Mouse (Mus musculus): ENCODE data around the gene Lrrc8d. TPM values are rescaled to one million over a fixed set of nuclear protein-coding genes. Genes with fewer than 3 reads are reported as not detected.

The Lrrc8d gene
- polyA plus RNA-seq, 2 experiments, result 8.2 to 13.4 TPM

DNA sequence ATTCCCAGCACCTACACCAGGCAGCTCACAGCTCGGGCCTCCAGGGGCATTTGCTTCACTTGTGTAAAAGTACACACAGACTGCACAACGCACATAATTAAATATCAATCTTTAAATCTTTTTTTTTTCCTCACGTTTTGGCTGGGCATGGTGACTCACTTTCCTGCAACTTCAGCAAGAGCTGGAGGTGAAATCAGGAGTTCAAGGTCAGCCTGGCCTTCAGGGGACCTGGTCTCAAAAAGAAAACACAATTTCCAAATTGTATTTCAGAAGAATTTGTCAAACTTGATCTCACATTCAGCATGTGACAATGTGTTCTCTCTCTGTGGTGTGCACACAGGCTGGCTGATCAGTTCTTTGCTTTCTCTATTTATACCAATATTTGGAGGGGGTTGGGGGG is 1.9 kb upstream of the Lrrc8d start:
- Histone ChIP-seq H3K4me3 (replicated peaks; ENCODE audit: low read length) (no peak overlapping the region), H3K9ac (ENCODE audit: low read depth, low read length, severe bottlenecking) (no peak overlapping the region), H3K27me3 (ENCODE audit: control insufficient read depth, insufficient read depth, low read length) (no peaks in the 10 kb centered on the region; the same call in 1 of the 2 replicates), H3K36me3 (ENCODE audit: control insufficient read depth, insufficient read depth, low read length) (no peaks in the 10 kb centered on the region), H3K9me3 (ENCODE audit: control insufficient read depth, low read length) (no peaks in the 10 kb centered on the region), H3K27ac (replicated peaks; ENCODE audit: low read depth, low read length) (no peak overlapping the region), H3K4me1 (ENCODE audit: control insufficient read depth, insufficient read depth, low read length) (peaks cover 16% of the 10 kb centered on the region), H3K4me2 (replicated peaks; ENCODE audit: low read depth, low read length, severe bottlenecking) (no peak overlapping the region)
- TF ChIP-seq POLR2A (IDR thresholded peaks at IDR 0.05; ENCODE audit: borderline replicate concordance, extremely low read depth, insufficient read depth, insufficient read length), result no peak
- WGBS, result 99% methylated on average over 3 of the region's 3 CpGs
- no peak for ATAC-seq (ENCODE audit: low FRiP score, low read depth)
- DNase-seq (ENCODE audit: low spot score), result no peak

DNA sequence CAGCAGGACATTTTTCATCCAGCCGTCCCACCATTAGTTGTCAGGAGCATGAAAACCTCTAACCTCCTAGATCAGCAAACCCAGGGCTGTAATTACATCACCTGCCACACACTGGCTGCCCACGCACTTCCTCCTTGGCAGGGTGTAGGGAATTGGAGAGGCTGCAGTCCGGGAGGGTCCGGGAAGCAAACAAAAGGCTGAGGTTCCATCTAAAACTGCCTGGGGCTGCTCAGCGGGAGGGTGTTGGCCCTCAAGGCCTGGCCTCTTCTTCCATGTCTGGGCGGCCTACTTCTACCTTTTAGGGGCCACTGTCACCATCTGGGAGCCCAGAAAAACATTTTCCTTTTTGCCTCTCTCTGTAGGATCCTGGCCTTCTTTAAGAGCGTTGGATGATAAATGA is 1.1 kb upstream of the Lrrc8d start:
- DNase-seq (ENCODE audit: low spot score) (no peak), ATAC-seq (ENCODE audit: low FRiP score, low read depth) (no peak)
- no peaks in the 10 kb centered on the region for H3K36me3 ChIP-seq (ENCODE audit: control insufficient read depth, insufficient read depth, low read length)
- no peaks in the 10 kb centered on the region; the same call in 1 of the 2 replicates for H3K27me3 ChIP-seq (ENCODE audit: control insufficient read depth, insufficient read depth, low read length)
- no peak overlapping the region for H3K4me2 ChIP-seq (replicated peaks; ENCODE audit: low read depth, low read length, severe bottlenecking)
- no peak overlapping the region for H3K27ac ChIP-seq (replicated peaks; ENCODE audit: low read depth, low read length)
- 21% methylated on average over 7 of the region's 7 CpGs for WGBS
- H3K9me3 ChIP-seq (ENCODE audit: control insufficient read depth, low read length), result no peaks in the 10 kb centered on the region
- TF ChIP-seq POLR2A (IDR thresholded peaks at IDR 0.05; ENCODE audit: borderline replicate concordance, extremely low read depth, insufficient read depth, insufficient read length), result no peak
- H3K4me1 ChIP-seq (ENCODE audit: control insufficient read depth, insufficient read depth, low read length), result peaks cover 16% of the 10 kb centered on the region
- H3K9ac ChIP-seq (ENCODE audit: low read depth, low read length, severe bottlenecking), result no peak overlapping the region
- no peak overlapping the region for H3K4me3 ChIP-seq (replicated peaks; ENCODE audit: low read length)

DNA sequence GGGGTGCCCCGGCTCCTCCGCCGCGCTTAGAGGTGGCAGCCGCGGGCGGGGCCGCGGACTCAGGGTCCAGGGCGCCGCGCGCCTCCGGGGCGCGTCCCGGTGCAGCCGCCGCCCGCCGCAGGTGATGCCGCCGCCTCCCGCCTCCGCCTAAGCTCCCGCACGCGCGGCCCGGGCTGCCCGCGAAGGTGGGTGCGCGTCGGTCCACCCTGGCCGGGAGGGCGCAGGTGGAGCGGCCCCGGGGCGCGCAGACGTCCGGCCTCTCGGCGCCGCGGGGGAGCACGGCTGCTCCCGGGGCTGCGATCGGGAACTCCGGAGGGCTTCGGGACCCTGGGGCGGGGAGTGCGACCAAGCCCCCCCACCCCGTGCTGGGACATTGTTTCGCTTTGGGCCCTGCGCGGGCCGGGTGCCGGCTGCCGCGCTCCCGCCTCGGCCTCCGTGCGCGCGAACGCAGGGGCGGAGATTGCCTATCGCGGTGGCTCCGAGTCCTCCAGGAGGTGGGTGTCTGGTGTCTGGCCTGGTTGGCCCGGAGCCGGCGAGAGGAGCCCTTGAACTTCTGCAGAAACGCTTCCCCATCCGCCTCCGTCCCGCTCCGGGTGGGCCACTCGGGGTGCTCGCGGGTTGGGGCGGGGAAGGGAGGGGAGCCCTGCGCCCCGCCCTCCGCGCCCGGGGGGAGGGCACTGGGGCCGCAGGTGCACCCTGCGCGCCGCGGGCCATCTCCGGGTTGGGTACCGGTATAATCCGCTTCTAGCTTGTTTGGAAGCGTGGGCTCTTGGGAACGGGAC is 492 bp downstream of the Lrrc8d start:
- ATAC-seq (ENCODE audit: low FRiP score, low read depth) (peak; percentile 42), DNase-seq (ENCODE audit: low spot score) (peak; percentile 44)
- Histone ChIP-seq H3K4me2 (replicated peaks; ENCODE audit: low read depth, low read length, severe bottlenecking) (peak overlapping the region; percentile 96), H3K27me3 (ENCODE audit: control insufficient read depth, insufficient read depth, low read length) (no peaks in the 10 kb centered on the region; the same call in 1 of the 2 replicates), H3K4me3 (replicated peaks; ENCODE audit: low read length) (peak overlapping the region; percentile 89), H3K9ac (ENCODE audit: low read depth, low read length, severe bottlenecking) (peak overlapping the region; percentile 92), H3K9me3 (ENCODE audit: control insufficient read depth, low read length) (no peaks in the 10 kb centered on the region), H3K36me3 (ENCODE audit: control insufficient read depth, insufficient read depth, low read length) (no peaks in the 10 kb centered on the region), H3K27ac (replicated peaks; ENCODE audit: low read depth, low read length) (peak overlapping the region; percentile 68), H3K4me1 (ENCODE audit: control insufficient read depth, insufficient read depth, low read length) (peaks cover 27% of the 10 kb centered on the region)
- TF ChIP-seq POLR2A (IDR thresholded peaks at IDR 0.05; ENCODE audit: borderline replicate concordance, extremely low read depth, insufficient read depth, insufficient read length), result no peak
- WGBS, result under 1% methylated on average over 48 of the region's 101 CpGs

DNA sequence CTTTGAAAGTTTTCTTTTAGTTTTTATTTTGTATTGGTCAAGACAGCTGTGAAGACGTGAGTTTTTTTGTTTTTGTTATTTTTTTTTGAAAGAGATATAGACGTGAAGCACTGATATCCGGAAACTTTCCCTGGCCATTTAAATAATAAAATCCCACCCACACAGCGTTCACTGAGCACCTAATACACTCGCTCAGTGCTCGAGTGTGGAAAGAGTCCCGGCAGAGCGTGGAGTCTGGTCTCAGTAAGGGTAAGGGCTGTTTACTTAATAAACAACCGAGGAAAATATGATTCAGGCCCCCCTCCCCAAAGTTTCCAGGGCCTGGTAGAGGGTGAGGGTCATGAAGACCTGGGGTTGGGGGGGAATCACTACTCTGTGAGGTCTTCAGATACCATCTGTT is 1.6 kb downstream of the Lrrc8d start:
- peak overlapping the region; percentile 89; the same call in 1 of the 2 replicates for H3K4me3 ChIP-seq (replicated peaks; ENCODE audit: low read length)
- H3K9me3 ChIP-seq (ENCODE audit: control insufficient read depth, low read length), result no peaks in the 10 kb centered on the region
- ATAC-seq (ENCODE audit: low FRiP score, low read depth) (no peak), DNase-seq (ENCODE audit: low spot score) (no peak)
- no peaks in the 10 kb centered on the region; the same call in 1 of the 2 replicates for H3K27me3 ChIP-seq (ENCODE audit: control insufficient read depth, insufficient read depth, low read length)
- 69% methylated on average over 9 of the region's 9 CpGs for WGBS
- no peak overlapping the region for H3K9ac ChIP-seq (ENCODE audit: low read depth, low read length, severe bottlenecking)
- peaks cover 27% of the 10 kb centered on the region for H3K4me1 ChIP-seq (ENCODE audit: control insufficient read depth, insufficient read depth, low read length)
- no peaks in the 10 kb centered on the region for H3K36me3 ChIP-seq (ENCODE audit: control insufficient read depth, insufficient read depth, low read length)
- no peak overlapping the region for H3K27ac ChIP-seq (replicated peaks; ENCODE audit: low read depth, low read length)
- peak overlapping the region; percentile 96 for H3K4me2 ChIP-seq (replicated peaks; ENCODE audit: low read depth, low read length, severe bottlenecking)
- no peak for TF ChIP-seq POLR2A (IDR thresholded peaks at IDR 0.05; ENCODE audit: borderline replicate concordance, extremely low read depth, insufficient read depth, insufficient read length)

DNA sequence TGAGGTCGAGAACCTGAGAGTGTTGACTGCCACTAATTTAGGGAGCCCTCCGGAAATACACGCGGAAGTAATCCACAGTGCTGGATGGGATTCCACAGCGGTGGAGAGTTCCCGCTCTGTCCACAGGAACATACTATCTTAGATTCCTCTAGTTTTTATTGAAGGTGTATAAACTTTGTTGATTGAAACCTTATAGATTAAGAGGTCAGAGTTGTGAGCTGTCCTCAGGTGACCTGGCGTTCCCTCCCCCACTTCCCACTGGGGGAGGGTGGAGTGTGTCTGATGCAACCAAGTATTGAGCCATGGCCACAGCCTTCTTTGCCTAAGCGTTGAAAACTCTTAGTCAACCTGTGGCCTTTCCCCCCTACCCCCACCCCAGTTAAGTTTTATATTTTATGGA is 2.1 kb downstream of the Lrrc8d start:
- no peak overlapping the region for H3K27ac ChIP-seq (replicated peaks; ENCODE audit: low read depth, low read length)
- H3K9me3 ChIP-seq (ENCODE audit: control insufficient read depth, low read length), result no peaks in the 10 kb centered on the region
- no peaks in the 10 kb centered on the region for H3K36me3 ChIP-seq (ENCODE audit: control insufficient read depth, insufficient read depth, low read length)
- no peak overlapping the region for H3K4me3 ChIP-seq (replicated peaks; ENCODE audit: low read length)
- WGBS, result 73% methylated on average over 8 of the region's 8 CpGs
- peaks cover 27% of the 10 kb centered on the region for H3K4me1 ChIP-seq (ENCODE audit: control insufficient read depth, insufficient read depth, low read length)
- ATAC-seq (ENCODE audit: low FRiP score, low read depth) (no peak), DNase-seq (ENCODE audit: low spot score) (no peak)
- no peaks in the 10 kb centered on the region; the same call in 1 of the 2 replicates for H3K27me3 ChIP-seq (ENCODE audit: control insufficient read depth, insufficient read depth, low read length)
- H3K9ac ChIP-seq (ENCODE audit: low read depth, low read length, severe bottlenecking), result no peak overlapping the region
- no peak overlapping the region for H3K4me2 ChIP-seq (replicated peaks; ENCODE audit: low read depth, low read length, severe bottlenecking)
- TF ChIP-seq POLR2A (IDR thresholded peaks at IDR 0.05; ENCODE audit: borderline replicate concordance, extremely low read depth, insufficient read depth, insufficient read length), result no peak
